Mouse (Mus musculus) C2C12 (cell line): ENCODE results near the gene Atn1.

Source experiments
- CEBPB ChIP-seq: IDR thresholded peaks from one replicate; pipeline ENCODE4 v1.6.1; 2011; ENCODE audit warnings: low read depth, mild to moderate bottlenecking, control low read depth, moderate library complexity
- CTCF ChIP-seq: IDR thresholded peaks from one replicate; pipeline ENCODE4 v1.5.1; 2011; ENCODE audit not compliant: control insufficient read depth, insufficient read depth, insufficient read length
- FOSL1 ChIP-seq: IDR thresholded peaks from one replicate; pipeline ENCODE4 v1.8.0; 2011; ENCODE audit warnings: mild to moderate bottlenecking, low read length; ENCODE audit not compliant: poor library complexity, insufficient read depth, severe bottlenecking
- MAX ChIP-seq: IDR thresholded peaks from one replicate; pipeline ENCODE4 v1.6.1; 2011; ENCODE audit warnings: mild to moderate bottlenecking, control low read depth
- MYOD1 ChIP-seq: IDR thresholded peaks from one replicate; pipeline ENCODE4 v1.6.1; 2011; ENCODE audit warnings: low read depth; ENCODE audit not compliant: control insufficient read depth, insufficient read length
- USF1 ChIP-seq: IDR thresholded peaks from one replicate; pipeline ENCODE4 v1.6.1; 2011; ENCODE audit warnings: low read depth, mild to moderate bottlenecking, control low read depth, moderate library complexity

- TF ChIP-seq CTCF (no peak), MAX (no peak), USF1 (no peak), MYOD1 (no peak), FOSL1 (no peak), CEBPB (no peak)
Measured at GRCm38 (mm10) chr6:124744755-124745321, 11.5 kb downstream of the Atn1 start.
